Mouse (Mus musculus): Measurements from ENCODE around the gene Laptm4a. TPM values are rescaled to one million over a fixed set of nuclear protein-coding genes. Genes with fewer than 3 reads are reported as not detected.

Laptm4a gene
- polyA plus RNA-seq, 1 experiment from 2014 or later, result 197 TPM

- peaks cover 46% of the 10 kb centered on the region for H3K36me3 ChIP-seq
Observed at GRCm38 (mm10) chr12:8939490-8939889, 18.0 kb downstream of the Laptm4a start.

GRCm38 (mm10) chr12:8940011-8941005 lies 18.8 kb downstream of the Laptm4a start:
- H3K4me1 ChIP-seq, result no peaks in the 10 kb centered on the region
- peaks cover 41% of the 10 kb centered on the region for H3K36me3 ChIP-seq
- 65% methylated on average over 12 of the region's 12 CpGs for WGBS
- no peak overlapping the region for H3K27ac ChIP-seq (replicated peaks)
- H3K4me3 ChIP-seq (replicated peaks), result no peak overlapping the region
- H3K9me3 ChIP-seq (replicated peaks), result no peaks in the 10 kb centered on the region
- H3K9ac ChIP-seq (replicated peaks), result no peak overlapping the region
- H3K4me2 ChIP-seq, result no peak overlapping the region
- ATAC-seq (ENCODE audit: low FRiP score), result no peak
- no peaks in the 10 kb centered on the region for H3K27me3 ChIP-seq (replicated peaks)

More at GRCm38 (mm10) chr12:8939490-8939889, 18.0 kb downstream of the Laptm4a start:
- no peaks in the 10 kb centered on the region for H3K4me1 ChIP-seq
- no peaks in the 10 kb centered on the region for H3K9me3 ChIP-seq (replicated peaks)
- ATAC-seq (ENCODE audit: low FRiP score), result no peak
- no peak overlapping the region for H3K4me2 ChIP-seq
- no peaks in the 10 kb centered on the region for H3K27me3 ChIP-seq (replicated peaks)
- H3K4me3 ChIP-seq (replicated peaks), result no peak overlapping the region
- H3K9ac ChIP-seq (replicated peaks), result no peak overlapping the region
- no peak overlapping the region for H3K27ac ChIP-seq (replicated peaks)
- WGBS, result 91% methylated on average over 4 of the region's 4 CpGs

GRCm38 (mm10) chr12:8941131-8941615 lies 19.7 kb downstream of the Laptm4a start:
- ATAC-seq (ENCODE audit: low FRiP score), result no peak
- H3K9ac ChIP-seq (replicated peaks), result no peak overlapping the region
- WGBS, result 71% methylated on average over 4 of the region's 4 CpGs
- no peaks in the 10 kb centered on the region for H3K4me1 ChIP-seq
- no peak overlapping the region for H3K27ac ChIP-seq (replicated peaks)
- H3K4me3 ChIP-seq (replicated peaks), result no peak overlapping the region
- H3K4me2 ChIP-seq, result no peak overlapping the region
- no peaks in the 10 kb centered on the region for H3K9me3 ChIP-seq (replicated peaks)
- H3K27me3 ChIP-seq (replicated peaks), result no peaks in the 10 kb centered on the region
- peaks cover 33% of the 10 kb centered on the region for H3K36me3 ChIP-seq

GRCm38 (mm10) chr12:8941699-8942392 lies 20.4 kb downstream of the Laptm4a start:
- peaks cover 26% of the 10 kb centered on the region for H3K36me3 ChIP-seq
- H3K4me3 ChIP-seq (replicated peaks), result no peak overlapping the region
- no peaks in the 10 kb centered on the region for H3K27me3 ChIP-seq (replicated peaks)
- WGBS, result 74% methylated on average over 4 of the region's 4 CpGs
- no peak overlapping the region for H3K9ac ChIP-seq (replicated peaks)
- no peak overlapping the region for H3K27ac ChIP-seq (replicated peaks)
- ATAC-seq (ENCODE audit: low FRiP score), result no peak
- no peak overlapping the region for H3K4me2 ChIP-seq
- no peaks in the 10 kb centered on the region for H3K4me1 ChIP-seq
- H3K9me3 ChIP-seq (replicated peaks), result no peaks in the 10 kb centered on the region

- no peak for ATAC-seq (ENCODE audit: low FRiP score)
- Histone ChIP-seq H3K4me1 (peaks cover 10% of the 10 kb centered on the region), H3K4me3 (replicated peaks) (peak overlapping the region; percentile 47; the same call in 1 of the 2 replicates), H3K36me3 (no peaks in the 10 kb centered on the region), H3K27ac (replicated peaks) (no peak overlapping the region), H3K9ac (replicated peaks) (0 out of 2 replicates have a peak overlapping the region, but pooled peaks have one; percentile 17), H3K4me2 (peak overlapping the region; percentile 98), H3K9me3 (replicated peaks) (no peaks in the 10 kb centered on the region), H3K27me3 (replicated peaks) (no peaks in the 10 kb centered on the region; the same call in 1 of the 2 replicates)
- WGBS, result 51% methylated on average over 9 of the region's 9 CpGs
Observed at GRCm38 (mm10) chr12:8947163-8947562, 25.7 kb downstream of the Laptm4a start.

- peak; percentile 76 for ATAC-seq (ENCODE audit: low FRiP score)
- H3K27me3 ChIP-seq (replicated peaks), result no peaks in the 10 kb centered on the region; the same call in 1 of the 2 replicates
- H3K4me2 ChIP-seq, result peak within 1 kb of the TSS; percentile 98
- peak within 1 kb of the TSS; percentile 47 for H3K4me3 ChIP-seq (replicated peaks)
- peak within 1 kb of the TSS; percentile 59 for H3K9ac ChIP-seq (replicated peaks)
- WGBS, result under 1% methylated on average over 42 of the region's 42 CpGs
- H3K4me1 ChIP-seq, result peaks cover 10% of the 10 kb centered on the region
- no peaks in the 10 kb centered on the region for H3K36me3 ChIP-seq
- H3K9me3 ChIP-seq (replicated peaks), result no peaks in the 10 kb centered on the region
- H3K27ac ChIP-seq (replicated peaks), result no peak within 1 kb of the TSS
Observed at GRCm38 (mm10) chr12:8947714-8948464, 26.4 kb downstream of the Laptm4a start, which contains the start of gene Matn3. Gene Matn3, plus strand, starts transcription at chr12:8947929.

- Histone ChIP-seq H3K4me2 (no peak overlapping the region), H3K4me3 (replicated peaks) (no peak overlapping the region), H3K36me3 (no peaks in the 10 kb centered on the region), H3K9me3 (replicated peaks) (no peaks in the 10 kb centered on the region), H3K27me3 (replicated peaks) (no peaks in the 10 kb centered on the region; the same call in 1 of the 2 replicates), H3K9ac (replicated peaks) (no peak overlapping the region), H3K4me1 (peaks cover 3% of the 10 kb centered on the region), H3K27ac (replicated peaks) (no peak overlapping the region)
- ATAC-seq (ENCODE audit: low FRiP score), result no peak
- 83% methylated on average over 10 of the region's 10 CpGs for WGBS
Observed at GRCm38 (mm10) chr12:8953136-8953535, 31.7 kb downstream of the Laptm4a start.

- Histone ChIP-seq H3K4me2 (no peak overlapping the region), H3K27ac (replicated peaks) (no peak overlapping the region), H3K27me3 (replicated peaks) (no peaks in the 10 kb centered on the region), H3K9ac (replicated peaks) (no peak overlapping the region), H3K36me3 (no peaks in the 10 kb centered on the region), H3K4me1 (no peaks in the 10 kb centered on the region), H3K4me3 (replicated peaks) (no peak overlapping the region), H3K9me3 (replicated peaks) (no peaks in the 10 kb centered on the region)
- 25% methylated on average over 9 of the region's 9 CpGs for WGBS
- ATAC-seq (ENCODE audit: low FRiP score), result no peak
Observed at GRCm38 (mm10) chr12:8954161-8954561, 32.7 kb downstream of the Laptm4a start.

- no peak overlapping the region for H3K9ac ChIP-seq (replicated peaks)
- peak; percentile 63; the same call in 1 of the 2 replicates for ATAC-seq (ENCODE audit: low FRiP score)
- H3K4me3 ChIP-seq (replicated peaks), result no peak overlapping the region
- peaks cover 13% of the 10 kb centered on the region for H3K4me1 ChIP-seq
- H3K27me3 ChIP-seq (replicated peaks), result no peaks in the 10 kb centered on the region
- H3K36me3 ChIP-seq, result no peaks in the 10 kb centered on the region
- WGBS, result 41% methylated on average over 9 of the region's 9 CpGs
- no peak overlapping the region for H3K4me2 ChIP-seq
- H3K9me3 ChIP-seq (replicated peaks), result no peaks in the 10 kb centered on the region
- H3K27ac ChIP-seq (replicated peaks), result no peak overlapping the region
Observed at GRCm38 (mm10) chr12:8961607-8962316, 40.3 kb downstream of the Laptm4a start.

GRCm38 (mm10) chr12:8969828-8970227 lies 48.4 kb downstream of the Laptm4a start:
- Histone ChIP-seq H3K4me3 (replicated peaks) (no peak overlapping the region), H3K27ac (replicated peaks) (no peak overlapping the region), H3K9ac (replicated peaks) (no peak overlapping the region), H3K4me2 (no peak overlapping the region), H3K9me3 (replicated peaks) (no peaks in the 10 kb centered on the region), H3K36me3 (no peaks in the 10 kb centered on the region), H3K4me1 (peaks cover 11% of the 10 kb centered on the region), H3K27me3 (replicated peaks) (no peaks in the 10 kb centered on the region)
- 50% methylated on average over 9 of the region's 9 CpGs for WGBS
- ATAC-seq (ENCODE audit: low FRiP score), result no peak

Measured in neural tube, embryonic 15.5 days (tissue).